Mouse (Mus musculus) brain, embryonic 14.5 days (tissue): Measurements from ENCODE around the gene Igfbp6.

Source experiments
- CTCF ChIP-seq: fragments of 200-500 bp; IDR thresholded peaks from 2 replicates; pipeline ENCODE4 v1.5.1; 2012; ENCODE audit warnings: inconsistent platforms, mild to moderate bottlenecking, moderate library complexity, borderline replicate concordance; ENCODE audit not compliant: insufficient read depth, insufficient read length; ENCODE audit errors: extremely low read depth
- POLR2A ChIP-seq: fragments of 200-500 bp; IDR thresholded peaks from 2 replicates; pipeline ENCODE4 v1.6.1; 2012; ENCODE audit warnings: mild to moderate bottlenecking, inconsistent platforms, borderline replicate concordance; ENCODE audit not compliant: poor library complexity, insufficient read depth, insufficient read length, severe bottlenecking; ENCODE audit errors: extremely low read depth

DNA sequence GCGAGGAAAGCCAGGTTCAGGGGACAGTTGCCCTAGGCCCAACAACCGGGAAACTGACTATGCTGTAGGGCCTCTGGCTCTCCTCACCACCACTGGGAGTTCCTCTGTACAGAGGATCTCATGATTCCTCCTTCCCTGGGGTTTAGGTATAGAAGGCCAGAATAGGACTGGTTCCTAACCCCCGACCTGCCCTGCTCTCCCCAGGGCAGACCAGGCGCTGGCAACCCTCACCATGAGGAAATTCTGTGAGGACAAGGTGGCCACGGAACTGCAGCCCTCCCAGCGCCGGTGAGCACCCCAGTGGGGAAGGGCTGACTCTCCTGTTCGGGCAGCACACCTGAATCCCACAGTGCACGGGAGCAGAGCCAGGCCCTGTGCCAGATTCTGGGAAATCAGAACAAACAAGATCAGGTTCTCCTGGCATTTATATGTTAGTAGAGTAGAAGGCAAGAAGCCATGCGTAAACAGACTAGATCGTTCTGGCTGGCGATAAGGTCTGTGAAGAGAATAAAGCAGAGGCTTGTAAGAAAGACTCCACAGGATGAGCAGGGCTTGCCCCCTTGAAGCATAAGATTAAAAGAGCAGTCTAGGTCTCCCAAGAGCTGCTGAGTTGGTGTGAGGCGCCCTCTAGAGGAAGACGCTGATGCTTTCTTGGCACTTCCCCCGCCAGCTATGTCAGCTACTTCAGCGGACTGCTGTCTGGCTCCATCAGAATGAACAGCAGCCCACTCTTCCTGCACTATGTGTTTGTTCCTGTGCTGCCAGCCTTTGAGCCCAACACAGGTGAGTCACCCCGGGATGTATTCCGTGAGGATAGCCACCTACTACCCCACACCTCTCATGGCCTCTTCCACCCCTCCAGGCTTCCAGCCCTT lies 35.3 kb upstream of the Igfbp6 start:
- TF ChIP-seq CTCF (peak; percentile 77), POLR2A (no peak)
